Mouse (Mus musculus): ENCODE results near the gene Dnajc17. TPM values are rescaled to one million over a fixed set of nuclear protein-coding genes. Genes with fewer than 3 reads are reported as not detected.

Dnajc17 gene
- polyA plus RNA-seq, 1 experiment from 2014 or later, result 4.3 TPM

GRCm38 (mm10) chr2:119170282-119170681 lies 38.3 kb downstream of the Dnajc17 start:
- H3K4me1 ChIP-seq (ENCODE audit: insufficient read depth), result peaks cover 43% of the 10 kb centered on the region
- no peak for TF ChIP-seq EP300 (IDR thresholded peaks at IDR 0.05; ENCODE audit: low read depth)
- no peak for TF ChIP-seq CTCF (IDR thresholded peaks at IDR 0.05; ENCODE audit: low read depth)
- H3K27ac ChIP-seq (ENCODE audit: low read depth), result no peak overlapping the region
- no peak overlapping the region for H3K4me3 ChIP-seq (ENCODE audit: low read depth, low read length)
- H3K9ac ChIP-seq (replicated peaks), result no peak overlapping the region
- no peak for DNase-seq
- H3K9me3 ChIP-seq (ENCODE audit: low read length), result no peaks in the 10 kb centered on the region
- H3K4me2 ChIP-seq (ENCODE audit: low read depth, low read length), result no peak overlapping the region
- no peaks in the 10 kb centered on the region for H3K27me3 ChIP-seq (ENCODE audit: insufficient read depth, low read length)
- 76% methylated on average over 2 of the region's 2 CpGs for WGBS (ENCODE audit: insufficient replicate concordance)
- no peak for ATAC-seq
- H3K36me3 ChIP-seq (replicated peaks; ENCODE audit: insufficient read depth, low read length), result peaks cover 9% of the 10 kb centered on the region

- TF ChIP-seq CTCF (IDR thresholded peaks at IDR 0.05; ENCODE audit: low read depth), result no peak; the same call in 1 of the 2 replicates
- no peak for TF ChIP-seq EP300 (IDR thresholded peaks at IDR 0.05; ENCODE audit: low read depth)
- Histone ChIP-seq H3K4me3 (ENCODE audit: low read depth, low read length) (peak overlapping the region; percentile 58), H3K27ac (ENCODE audit: low read depth) (peak overlapping the region; percentile 83), H3K4me1 (ENCODE audit: insufficient read depth) (peaks cover 32% of the 10 kb centered on the region), H3K27me3 (ENCODE audit: insufficient read depth, low read length) (no peaks in the 10 kb centered on the region), H3K9me3 (ENCODE audit: low read length) (no peaks in the 10 kb centered on the region), H3K4me2 (ENCODE audit: low read depth, low read length) (peak overlapping the region; percentile 79), H3K36me3 (replicated peaks; ENCODE audit: insufficient read depth, low read length) (peaks cover 9% of the 10 kb centered on the region), H3K9ac (replicated peaks) (peak overlapping the region; percentile 74)
- 4% methylated on average over 26 of the region's 26 CpGs for WGBS (ENCODE audit: insufficient replicate concordance)
- DNase-seq (no peak), ATAC-seq (0 out of 2 replicates have a peak, but pooled peaks have one; percentile 18)
These were observed 40.7 kb downstream of the Dnajc17 start for GRCm38 (mm10) chr2:119167866-119168256.

DNA sequence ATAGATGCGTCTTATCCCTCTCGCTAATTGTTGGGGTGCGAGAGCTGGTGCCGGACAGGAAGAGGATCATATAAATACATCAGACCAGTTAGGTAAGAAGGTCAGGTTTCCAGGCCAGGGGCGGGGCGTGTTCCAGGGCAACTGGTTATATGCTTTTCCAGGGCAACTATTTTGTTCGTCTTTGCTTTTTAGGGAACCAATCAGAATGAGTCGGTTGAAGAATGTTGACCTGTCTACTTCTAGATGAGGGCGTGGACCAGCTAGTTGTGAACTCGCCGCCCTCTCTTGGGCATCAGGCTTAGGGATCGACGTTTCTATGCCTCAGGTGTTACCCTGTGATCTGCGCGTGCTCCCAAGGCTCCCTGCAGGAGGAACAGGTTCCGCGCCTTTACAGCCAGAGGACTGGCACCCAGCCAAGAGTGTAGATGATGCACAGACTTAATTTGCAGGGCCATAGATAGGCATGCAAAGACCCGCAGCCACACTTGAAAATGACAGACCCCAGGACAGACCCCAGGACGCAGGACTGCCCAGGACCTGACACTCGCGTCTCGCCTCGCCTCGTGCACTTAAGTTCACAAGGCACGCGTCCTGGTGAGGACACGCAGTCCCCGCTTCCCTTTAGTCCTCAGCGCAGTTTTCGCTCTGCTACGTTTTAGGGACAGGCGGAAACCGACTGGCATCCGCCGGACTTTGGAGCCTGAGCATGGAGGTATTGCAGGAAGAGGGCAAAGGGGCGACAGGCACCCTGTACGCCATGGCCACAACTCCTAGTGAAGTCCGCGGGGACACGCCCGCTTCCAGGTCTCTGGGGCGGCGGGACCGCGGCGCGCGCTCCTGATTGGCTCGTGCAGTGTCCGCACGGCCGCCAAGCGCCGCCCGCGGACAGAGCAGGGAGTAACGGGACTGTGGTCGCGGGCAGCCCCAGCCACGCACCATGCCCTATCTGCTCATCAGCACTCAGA lies 41.4 kb downstream of the Dnajc17 start, which contains the start of gene Gchfr:
TSS of gene Gchfr (plus strand) at position 873 of the 965 bp plus-strand sequence.
- Histone ChIP-seq H3K27ac (ENCODE audit: low read depth) (peak within 1 kb of the TSS; percentile 86), H3K4me3 (ENCODE audit: low read depth, low read length) (peak within 1 kb of the TSS; percentile 58), H3K9ac (replicated peaks) (peak within 1 kb of the TSS; percentile 74), H3K36me3 (replicated peaks; ENCODE audit: insufficient read depth, low read length) (peaks cover 6% of the 10 kb centered on the region), H3K4me1 (ENCODE audit: insufficient read depth) (peaks cover 25% of the 10 kb centered on the region), H3K4me2 (ENCODE audit: low read depth, low read length) (peak within 1 kb of the TSS; percentile 79), H3K9me3 (ENCODE audit: low read length) (no peaks in the 10 kb centered on the region), H3K27me3 (ENCODE audit: insufficient read depth, low read length) (no peaks in the 10 kb centered on the region)
- DNase-seq, result peak; percentile 84
- peak; percentile 93 for ATAC-seq
- peak; percentile 39 for TF ChIP-seq CTCF (IDR thresholded peaks at IDR 0.05; ENCODE audit: low read depth)
- TF ChIP-seq EP300 (IDR thresholded peaks at IDR 0.05; ENCODE audit: low read depth), result no peak
- WGBS (ENCODE audit: insufficient replicate concordance), result 1% methylated on average over 60 of the region's 60 CpGs

GRCm38 (mm10) chr2:119165401-119165800 lies 43.2 kb downstream of the Dnajc17 start:
- no peaks in the 10 kb centered on the region for H3K36me3 ChIP-seq (replicated peaks; ENCODE audit: insufficient read depth, low read length)
- ATAC-seq (no peak), DNase-seq (no peak)
- H3K4me2 ChIP-seq (ENCODE audit: low read depth, low read length), result no peak overlapping the region
- no peaks in the 10 kb centered on the region for H3K27me3 ChIP-seq (ENCODE audit: insufficient read depth, low read length)
- no peaks in the 10 kb centered on the region for H3K9me3 ChIP-seq (ENCODE audit: low read length)
- H3K4me1 ChIP-seq (ENCODE audit: insufficient read depth), result peaks cover 17% of the 10 kb centered on the region
- no peak overlapping the region for H3K4me3 ChIP-seq (ENCODE audit: low read depth, low read length)
- TF ChIP-seq EP300 (IDR thresholded peaks at IDR 0.05; ENCODE audit: low read depth) (no peak), CTCF (IDR thresholded peaks at IDR 0.05; ENCODE audit: low read depth) (peak; percentile 34)
- H3K27ac ChIP-seq (ENCODE audit: low read depth), result no peak overlapping the region
- H3K9ac ChIP-seq (replicated peaks), result no peak overlapping the region

- no peaks in the 10 kb centered on the region for H3K9me3 ChIP-seq (ENCODE audit: low read length)
- WGBS (ENCODE audit: insufficient replicate concordance), result 83% methylated on average over 4 of the region's 4 CpGs
- H3K36me3 ChIP-seq (replicated peaks; ENCODE audit: insufficient read depth, low read length), result no peaks in the 10 kb centered on the region
- H3K4me3 ChIP-seq (ENCODE audit: low read depth, low read length), result no peak overlapping the region
- TF ChIP-seq CTCF (IDR thresholded peaks at IDR 0.05; ENCODE audit: low read depth) (no peak), EP300 (IDR thresholded peaks at IDR 0.05; ENCODE audit: low read depth) (no peak)
- H3K4me1 ChIP-seq (ENCODE audit: insufficient read depth), result peaks cover 17% of the 10 kb centered on the region
- ATAC-seq, result no peak
- no peaks in the 10 kb centered on the region for H3K27me3 ChIP-seq (ENCODE audit: insufficient read depth, low read length)
- H3K4me2 ChIP-seq (ENCODE audit: low read depth, low read length), result no peak overlapping the region
- no peak for DNase-seq
- H3K27ac ChIP-seq (ENCODE audit: low read depth), result no peak overlapping the region
- H3K9ac ChIP-seq (replicated peaks), result no peak overlapping the region
These were observed 44.6 kb downstream of the Dnajc17 start for GRCm38 (mm10) chr2:119163999-119164398.

DNA sequence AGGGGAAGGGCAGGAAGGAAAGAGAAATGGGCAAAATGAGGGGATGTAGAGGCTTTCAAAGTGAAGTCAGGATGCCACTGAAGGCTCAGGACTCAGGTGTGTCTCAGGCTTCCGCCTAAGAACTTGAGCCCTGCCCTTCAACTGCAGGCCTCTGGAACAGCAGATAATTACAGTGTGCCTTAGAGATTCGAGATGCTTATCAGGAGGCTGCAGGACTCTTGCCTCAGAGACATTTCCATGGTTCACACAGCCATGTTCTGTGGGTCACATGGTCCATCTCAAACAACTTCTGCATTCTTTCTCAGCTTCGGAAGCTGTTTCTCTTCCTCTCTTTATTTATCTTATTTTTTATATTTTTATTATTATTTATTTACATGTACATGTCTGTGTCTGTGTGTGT lies 45.5 kb downstream of the Dnajc17 start:
- ATAC-seq, result no peak
- Histone ChIP-seq H3K27ac (ENCODE audit: low read depth) (no peak overlapping the region), H3K4me2 (ENCODE audit: low read depth, low read length) (no peak overlapping the region), H3K9ac (replicated peaks) (no peak overlapping the region), H3K27me3 (ENCODE audit: insufficient read depth, low read length) (no peaks in the 10 kb centered on the region), H3K4me3 (ENCODE audit: low read depth, low read length) (no peak overlapping the region), H3K9me3 (ENCODE audit: low read length) (no peaks in the 10 kb centered on the region), H3K36me3 (replicated peaks; ENCODE audit: insufficient read depth, low read length) (no peaks in the 10 kb centered on the region), H3K4me1 (ENCODE audit: insufficient read depth) (peaks cover 17% of the 10 kb centered on the region)
- 22% methylated on average over 3 of the region's 3 CpGs for WGBS (ENCODE audit: insufficient replicate concordance)
- TF ChIP-seq CTCF (IDR thresholded peaks at IDR 0.05; ENCODE audit: low read depth), result no peak
- peak; percentile 35; the same call in 1 of the 2 replicates for TF ChIP-seq EP300 (IDR thresholded peaks at IDR 0.05; ENCODE audit: low read depth)
- no peak for DNase-seq

Data from liver, postnatal 0 days (tissue).